Mouse (Mus musculus) v-Abl transformed pro-B cells (cell line): Measurements from ENCODE around the gene Usp29.
"Not testable (repeated sequence)": the region's sequence is repeated elsewhere in the genome, so short reads cannot be mapped to it uniquely, and the experiment has no call there.

Source experiments
- in situ Hi-C, 2 experiments: fragments of 400-800 bp; cut with MboI; formaldehyde crosslinking; loops; one replicate each; pipeline ENCODE4 v1.15.1; 2025; ENCODE audit not compliant: unreplicated experiment in 2 of 2

Gene Usp29

DNA sequence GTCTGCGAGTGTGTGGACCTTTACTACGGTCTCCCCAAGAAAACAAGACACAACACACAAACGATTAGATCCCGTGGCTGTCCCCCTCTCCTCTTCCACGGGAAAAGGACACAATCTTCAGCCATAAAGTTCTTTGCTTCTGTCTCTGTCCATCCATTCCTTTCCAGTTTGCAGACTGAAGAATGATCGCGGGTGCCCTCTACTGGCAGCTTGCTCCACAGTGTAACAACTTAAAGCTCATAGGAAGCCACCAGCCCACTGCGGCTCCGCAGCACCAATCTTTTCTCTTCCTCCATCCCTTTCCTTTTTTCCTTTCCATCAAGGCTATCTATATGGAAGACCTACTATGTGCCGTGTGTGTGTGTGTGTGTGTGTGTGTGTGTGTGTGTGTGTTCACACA lies 187.9 kb downstream of the Usp29 start:
- in situ Hi-C loops: no loop called here

DNA sequence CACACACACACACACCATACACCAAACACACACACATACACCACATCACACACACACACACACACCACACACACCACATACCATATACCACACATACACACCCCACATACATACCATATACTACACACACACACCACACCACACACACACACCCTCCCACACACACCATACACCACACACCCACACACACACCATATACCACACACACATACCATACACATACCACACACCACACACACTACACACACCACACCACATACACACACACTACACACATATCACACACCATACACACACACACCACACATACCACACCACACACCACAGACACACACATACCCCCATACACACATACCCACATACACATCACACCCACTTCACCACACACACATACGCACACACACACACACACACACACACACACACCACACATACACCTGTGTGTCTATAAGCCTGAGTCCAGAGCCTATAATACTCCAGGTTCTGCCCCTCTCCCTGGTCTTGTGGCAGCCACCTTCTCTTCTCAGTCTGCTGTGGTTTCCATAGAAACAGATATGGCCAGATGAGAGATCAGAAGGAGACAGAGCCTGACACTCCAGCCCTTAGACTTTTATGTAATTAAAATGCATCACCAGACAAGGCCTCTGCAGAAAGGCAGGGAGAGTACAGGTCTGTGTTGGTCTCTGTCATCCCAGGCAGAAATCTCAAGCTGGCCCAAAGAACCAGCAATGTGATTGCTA lies 188.9 kb downstream of the Usp29 start:
- in situ Hi-C loops: no loop called here

- in situ Hi-C loops: no loop called here
Observed at GRCm38 (mm10) chr7:6923515-6923914, 193.1 kb downstream of the Usp29 start.

GRCm38 (mm10) chr7:6925926-6926730 lies 195.8 kb downstream of the Usp29 start:
- in situ Hi-C loops: loop anchor here in 1 of 2 experiments (25.0 kb wide), 2 partner anchors 261 to 689 kb away; no protein-coding TSS in a partner anchor

GRCm38 (mm10) chr7:6926731-6926995 lies 196.3 kb downstream of the Usp29 start:
- in situ Hi-C loops: loop anchor here in 1 of 2 experiments (25.0 kb wide), 2 partner anchors 261 to 689 kb away; no protein-coding TSS in a partner anchor

DNA sequence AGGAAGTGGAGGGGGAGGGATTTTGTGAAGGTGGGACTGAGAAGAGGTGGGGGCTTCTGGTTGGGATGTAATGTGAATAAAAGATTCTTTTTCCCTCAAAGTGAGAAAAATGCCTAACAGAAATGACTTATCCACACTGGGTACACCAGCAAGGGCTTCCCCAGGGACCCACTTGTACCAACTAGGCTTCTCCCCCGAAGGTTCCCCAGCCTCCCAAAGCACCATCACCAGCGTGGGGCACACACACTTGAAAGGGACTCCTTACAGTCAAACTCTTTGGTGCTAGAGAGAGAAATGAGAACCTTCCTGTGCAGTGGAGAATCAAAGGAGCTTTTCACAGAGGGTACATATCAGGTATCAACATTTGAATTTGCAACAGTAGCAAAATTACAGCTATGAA lies 198.9 kb downstream of the Usp29 start:
- in situ Hi-C loops: loop anchor here in 1 of 2 experiments (25.0 kb wide), 2 partner anchors 258 to 692 kb away; no protein-coding TSS in a partner anchor

DNA sequence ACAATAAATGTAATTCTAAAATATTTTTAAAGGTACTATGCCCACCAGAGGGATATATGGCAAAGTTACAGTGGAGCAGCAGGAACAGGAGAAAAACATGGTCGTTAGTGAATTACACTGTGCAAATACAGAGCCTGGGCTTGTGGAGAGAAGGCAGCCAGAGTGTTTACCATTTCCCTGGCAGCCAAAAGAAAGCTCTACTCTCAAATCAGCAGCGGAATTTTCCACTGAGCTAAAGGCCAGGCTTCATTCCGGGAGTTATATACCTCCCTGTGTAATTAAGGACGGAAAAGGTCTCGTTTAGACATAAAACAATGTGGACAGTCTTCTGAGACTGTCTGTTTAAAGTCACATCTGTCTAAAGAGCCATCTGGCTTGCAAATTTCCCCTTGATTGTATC lies 204.4 kb downstream of the Usp29 start:
- in situ Hi-C loops: loop anchor here (5.0 to 25.0 kb wide), 5 partner anchors 253 to 697 kb away; no protein-coding TSS in a partner anchor

- in situ Hi-C loops: loop anchor here (5.0 to 25.0 kb wide), 5 partner anchors 250 to 700 kb away; no protein-coding TSS in a partner anchor
Observed at GRCm38 (mm10) chr7:6937040-6937439, 206.7 kb downstream of the Usp29 start.

DNA sequence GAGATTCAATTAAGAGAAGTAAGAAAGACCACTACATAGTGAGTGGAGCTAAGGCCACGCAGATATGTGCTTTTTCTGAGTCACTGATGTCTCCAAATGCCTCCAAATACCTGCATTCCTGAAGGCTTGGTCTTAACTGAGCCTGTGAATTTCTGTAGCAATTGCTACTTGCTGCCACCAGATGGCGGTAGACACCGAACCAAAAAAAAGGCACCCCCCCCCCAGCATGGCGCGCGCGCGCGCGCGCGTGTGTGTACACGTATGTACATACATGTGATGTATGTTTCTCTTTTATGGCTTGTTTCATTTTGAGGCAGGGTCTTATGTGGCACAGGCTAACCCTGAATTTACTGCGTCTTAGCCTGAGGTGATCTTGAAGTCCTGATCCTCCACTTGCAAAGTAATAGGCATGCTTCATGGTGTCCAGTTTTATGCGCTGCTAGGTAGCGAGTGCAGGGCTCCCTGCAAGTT lies 210.4 kb downstream of the Usp29 start:
- in situ Hi-C loops: loop anchor here in 1 of 2 experiments (25.0 kb wide), 2 partner anchors 247 to 703 kb away; no protein-coding TSS in a partner anchor

DNA sequence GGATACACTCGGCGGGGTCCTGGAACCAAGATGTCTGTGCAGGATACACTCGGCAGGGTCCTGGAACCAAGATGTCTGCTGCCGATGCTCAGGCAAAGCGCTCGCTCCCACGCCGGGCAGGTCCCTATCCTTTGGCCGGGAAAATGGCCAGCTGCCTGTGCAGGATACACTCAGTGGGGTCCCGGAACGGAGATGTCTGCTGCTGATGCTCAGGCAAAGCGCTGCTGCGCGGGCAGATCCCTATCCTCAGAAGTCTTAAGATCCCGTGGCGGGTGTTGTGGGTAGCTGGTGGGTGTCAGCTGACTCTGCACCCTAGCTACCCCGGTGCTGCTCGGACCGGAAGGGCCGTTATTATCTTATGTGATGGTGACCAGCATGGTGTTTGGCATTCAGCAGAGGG lies 217.7 kb downstream of the Usp29 start:
- in situ Hi-C loops: loop anchor here in 1 of 2 experiments (25.0 kb wide), 2 partner anchors 239 to 711 kb away; no protein-coding TSS in a partner anchor

- in situ Hi-C loops: no loop called here
Observed at GRCm38 (mm10) chr7:6956576-6956975, 226.2 kb downstream of the Usp29 start.

- in situ Hi-C loops: no loop called here
Observed at GRCm38 (mm10) chr7:6958574-6958973, 228.2 kb downstream of the Usp29 start.

GRCm38 (mm10) chr7:6973566-6973965 lies 243.2 kb downstream of the Usp29 start:
- in situ Hi-C loops: no loop called here

DNA sequence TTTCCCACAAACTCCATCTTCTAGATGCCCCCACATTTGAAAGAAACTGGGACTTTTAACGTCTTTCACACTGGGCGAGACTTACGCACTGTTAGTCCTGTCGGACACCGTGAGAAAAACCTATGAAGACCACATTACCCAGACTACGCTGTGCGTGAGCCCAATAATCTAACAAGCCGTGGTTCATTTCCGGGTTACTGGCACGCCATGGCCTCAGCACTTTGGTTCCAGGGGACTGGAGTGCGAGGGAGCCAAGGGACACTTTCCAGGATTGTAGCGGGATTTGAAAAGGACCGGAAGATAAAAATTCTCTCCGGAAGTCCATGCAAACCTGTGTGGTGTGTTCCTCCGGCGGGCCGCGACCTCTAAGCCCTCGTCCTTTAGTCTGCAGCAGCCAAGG lies 246.5 kb downstream of the Usp29 start:
- in situ Hi-C loops: no loop called here

- in situ Hi-C loops: not testable (repeated sequence)
Observed at GRCm38 (mm10) chr7:6995251-6995650, 264.9 kb downstream of the Usp29 start, which contains the start of gene Aurkc. Gene Aurkc, plus strand, starts transcription at chr7:6995300.

- in situ Hi-C loops: not testable (repeated sequence)
Observed at GRCm38 (mm10) chr7:6998914-6999313, 268.5 kb downstream of the Usp29 start.

GRCm38 (mm10) chr7:7005441-7005840 lies 275.1 kb downstream of the Usp29 start:
- in situ Hi-C loops: not testable (repeated sequence)
